Mouse (Mus musculus) limb, embryonic 13.5 days (tissue): Measurements from ENCODE around the gene Tmem192. TPM values are rescaled to one million over a fixed set of nuclear protein-coding genes. Genes with fewer than 3 reads are reported as not detected.

Experiments used
- ATAC-seq: fragments of 200-750 bp; cut with Nextera tagmentation; 2 replicates; pipeline ENCODE4 v1.8.0; 2017; ENCODE audit warnings: low read depth, moderate number of reproducible peaks, moderate TSS enrichment; ENCODE audit not compliant: low FRiP score
- H3K27ac ChIP-seq: fragments of 300-500 bp; sonication (generic); 2 replicates; pipeline ENCODE4 v1.5.1; 2015; ENCODE audit warnings: inconsistent platforms, mild to moderate bottlenecking, moderate library complexity
- H3K27me3 ChIP-seq: fragments of 300-500 bp; sonication (generic); 2 replicates; pipeline ENCODE4 v1.6.1; 2015; ENCODE audit warnings: mild to moderate bottlenecking, inconsistent platforms
- H3K36me3 ChIP-seq: fragments of 300-500 bp; sonication (generic); 2 replicates; pipeline ENCODE4 v1.6.1; 2015; ENCODE audit warnings: inconsistent platforms, mild to moderate bottlenecking, moderate library complexity
- H3K4me1 ChIP-seq: fragments of 300-500 bp; sonication (generic); 2 replicates; pipeline ENCODE4 v1.6.1; 2015; ENCODE audit warnings: inconsistent platforms
- H3K4me2 ChIP-seq: fragments of 300-500 bp; sonication (generic); replicated peaks from 2 replicates; pipeline ENCODE4 v1.6.1; 2015; ENCODE audit warnings: inconsistent platforms, mild to moderate bottlenecking, moderate library complexity
- H3K4me3 ChIP-seq: fragments of 300-500 bp; sonication (generic); 2 replicates; pipeline ENCODE4 v1.5.1; 2015; ENCODE audit warnings: moderate library complexity, mild to moderate bottlenecking, inconsistent platforms
- H3K9ac ChIP-seq: fragments of 300-500 bp; sonication (generic); 2 replicates; pipeline ENCODE4 v1.6.1; 2015; ENCODE audit warnings: mild to moderate bottlenecking, inconsistent platforms
- H3K9me3 ChIP-seq: fragments of 300-500 bp; sonication (generic); 2 replicates; pipeline ENCODE4 v1.6.1; 2016; ENCODE audit warnings: inconsistent platforms
- WGBS: fragments of 180-500 bp; shearing (Covaris S2); methylation state at CpG from one replicate; pipeline ENCODE4 v1.1.7; 2015; 5-methylcytosine and 5-hydroxymethylcytosine counted together
- polyA plus RNA-seq: library from polyadenylated mRNA; unstranded; fragments of >200 nt; fragmentation: Nextera tagmentation; extraction: Ambion mirVana; gene quantifications from 2 replicates; pipeline ENCODE4 v1.2.1, GENCODE M21; 2015

Gene Tmem192
- polyA plus RNA-seq, 1 experiment from 2014 or later: 22.2 TPM

- H3K4me1 ChIP-seq: peaks cover 6% of the 10 kb centered on the region; the same call in 1 of the 2 replicates
- WGBS: 70% methylated on average over 3 of the region's 3 CpGs
- H3K9ac ChIP-seq: no peak overlapping the region
- no peak overlapping the region for H3K27ac ChIP-seq
- ATAC-seq: no peak
- H3K36me3 ChIP-seq: no peaks in the 10 kb centered on the region
- no peaks in the 10 kb centered on the region for H3K9me3 ChIP-seq
- no peaks in the 10 kb centered on the region for H3K27me3 ChIP-seq
- no peak overlapping the region for H3K4me3 ChIP-seq
- H3K4me2 ChIP-seq: no peak overlapping the region
These were observed 12.0 kb upstream of the Tmem192 start for GRCm38 (mm10) chr8:64934997-64935396.

DNA sequence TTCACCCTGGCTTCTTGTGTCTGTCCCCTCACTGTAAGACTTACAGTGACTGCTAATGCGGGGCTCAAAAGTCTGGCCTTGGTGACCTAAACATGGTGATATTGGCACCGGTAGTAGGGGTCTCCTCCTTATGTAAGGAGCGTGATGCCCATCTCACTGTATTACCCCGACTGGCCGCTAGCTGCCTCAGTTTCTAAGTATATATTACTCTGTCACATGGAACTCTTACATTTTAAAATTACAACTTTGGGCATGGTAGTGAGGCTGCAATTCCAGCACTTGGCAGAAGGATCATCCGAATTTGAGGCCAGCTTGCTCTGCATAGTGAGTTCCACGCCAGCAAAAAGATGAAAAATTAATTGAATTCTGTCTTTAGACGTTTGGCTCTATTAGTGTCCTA, 6.0 kb upstream of the Tmem192 start:
- no peak for ATAC-seq
- H3K9ac ChIP-seq: no peak overlapping the region
- no peaks in the 10 kb centered on the region for H3K4me1 ChIP-seq
- peaks cover 25% of the 10 kb centered on the region for H3K27me3 ChIP-seq
- H3K27ac ChIP-seq: no peak overlapping the region
- H3K4me2 ChIP-seq: no peak overlapping the region
- H3K9me3 ChIP-seq: no peaks in the 10 kb centered on the region
- 78% methylated on average over 8 of the region's 8 CpGs for WGBS
- H3K4me3 ChIP-seq: no peak overlapping the region
- no peaks in the 10 kb centered on the region for H3K36me3 ChIP-seq

DNA sequence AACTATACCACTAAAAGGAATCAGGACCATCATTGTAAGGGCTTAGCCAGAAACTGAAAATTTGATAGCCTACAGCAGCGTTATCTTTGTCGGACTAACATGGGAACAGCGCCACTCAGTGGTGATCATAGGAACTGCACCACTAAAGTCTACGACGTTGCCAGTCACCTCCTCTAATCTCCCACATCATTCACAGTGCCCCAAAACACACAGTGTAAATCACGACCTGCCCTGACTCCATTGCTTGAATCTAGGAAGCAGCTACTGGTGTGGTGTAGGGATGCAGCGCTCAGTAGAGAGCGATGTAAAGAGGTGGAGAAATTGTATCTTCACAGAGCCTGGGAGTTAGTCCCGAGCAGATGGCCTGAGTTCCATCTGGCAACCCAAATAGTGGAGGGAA, 5.5 kb upstream of the Tmem192 start:
- H3K4me2 ChIP-seq: no peak overlapping the region
- H3K9ac ChIP-seq: no peak overlapping the region
- ATAC-seq: peak; percentile 28; the same call in 1 of the 2 replicates

GRCm38 (mm10) chr8:64942946-64943345, 4.0 kb upstream of the Tmem192 start:
- no peak overlapping the region for H3K4me2 ChIP-seq
- no peaks in the 10 kb centered on the region for H3K36me3 ChIP-seq
- no peak overlapping the region for H3K4me3 ChIP-seq
- no peak overlapping the region for H3K27ac ChIP-seq
- no peaks in the 10 kb centered on the region for H3K9me3 ChIP-seq
- H3K27me3 ChIP-seq: peaks cover 25% of the 10 kb centered on the region
- ATAC-seq: no peak
- 22% methylated on average over 5 of the region's 5 CpGs for WGBS
- H3K4me1 ChIP-seq: 0 out of 2 replicates have a peak, but pooled peaks cover 2% of the 10 kb centered on the region
- no peak overlapping the region for H3K9ac ChIP-seq

More for the DNA sequence above, 5.5 kb upstream of the Tmem192 start:
- Histone ChIP-seq H3K27me3 (peaks cover 25% of the 10 kb centered on the region), H3K4me1 (no peaks in the 10 kb centered on the region), H3K4me3 (no peak overlapping the region), H3K36me3 (no peaks in the 10 kb centered on the region), H3K9me3 (no peaks in the 10 kb centered on the region), H3K27ac (no peak overlapping the region)
- 10% methylated on average over 9 of the region's 9 CpGs for WGBS

- ATAC-seq: no peak
- 21% methylated on average over 5 of the region's 5 CpGs for WGBS
- Histone ChIP-seq H3K9ac (no peak overlapping the region), H3K4me2 (no peak overlapping the region), H3K27me3 (peaks cover 25% of the 10 kb centered on the region), H3K9me3 (no peaks in the 10 kb centered on the region), H3K4me1 (0 out of 2 replicates have a peak, but pooled peaks cover 2% of the 10 kb centered on the region), H3K4me3 (no peak overlapping the region), H3K27ac (no peak overlapping the region), H3K36me3 (no peaks in the 10 kb centered on the region)
These were observed 2.2 kb upstream of the Tmem192 start for GRCm38 (mm10) chr8:64944831-64945230.

GRCm38 (mm10) chr8:64945606-64946005, 1.4 kb upstream of the Tmem192 start:
- 76% methylated on average over 7 of the region's 7 CpGs for WGBS
- Histone ChIP-seq H3K4me2 (no peak overlapping the region), H3K4me1 (0 out of 2 replicates have a peak, but pooled peaks cover 2% of the 10 kb centered on the region), H3K4me3 (no peak overlapping the region), H3K27me3 (peaks cover 25% of the 10 kb centered on the region), H3K9me3 (0 out of 2 replicates have a peak, but pooled peaks cover 4% of the 10 kb centered on the region), H3K27ac (no peak overlapping the region), H3K9ac (no peak overlapping the region), H3K36me3 (no peaks in the 10 kb centered on the region)
- no peak for ATAC-seq

DNA sequence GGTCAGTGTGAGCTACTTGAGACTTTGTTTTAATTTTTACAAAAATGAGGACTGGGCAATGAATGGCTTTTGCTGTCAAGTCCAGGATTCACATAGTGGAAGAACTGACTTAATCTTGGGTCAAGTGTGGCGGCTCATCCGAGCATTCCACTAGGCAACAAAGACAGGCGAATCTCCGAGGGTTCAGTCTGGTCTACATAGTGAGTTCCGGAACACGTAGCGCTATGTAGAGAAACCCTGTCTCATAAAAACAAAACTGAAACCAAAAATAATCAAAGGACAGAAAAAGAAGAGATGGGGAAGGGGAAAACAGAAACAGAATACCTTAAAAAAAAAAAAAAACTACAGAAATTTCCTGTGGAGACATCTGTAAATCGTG, 555 bp upstream of the Tmem192 start:
- no peak overlapping the region for H3K27ac ChIP-seq
- 0 out of 2 replicates have a peak, but pooled peaks cover 4% of the 10 kb centered on the region for H3K9me3 ChIP-seq
- WGBS: 62% methylated on average over 8 of the region's 8 CpGs
- H3K4me2 ChIP-seq: peak overlapping the region; percentile 74; the same call in 1 of the 2 replicates
- peaks cover 25% of the 10 kb centered on the region for H3K27me3 ChIP-seq
- H3K36me3 ChIP-seq: no peaks in the 10 kb centered on the region
- 0 out of 2 replicates have a peak, but pooled peaks cover 2% of the 10 kb centered on the region for H3K4me1 ChIP-seq
- H3K4me3 ChIP-seq: peak overlapping the region; percentile 78
- no peak overlapping the region for H3K9ac ChIP-seq
- no peak for ATAC-seq

DNA sequence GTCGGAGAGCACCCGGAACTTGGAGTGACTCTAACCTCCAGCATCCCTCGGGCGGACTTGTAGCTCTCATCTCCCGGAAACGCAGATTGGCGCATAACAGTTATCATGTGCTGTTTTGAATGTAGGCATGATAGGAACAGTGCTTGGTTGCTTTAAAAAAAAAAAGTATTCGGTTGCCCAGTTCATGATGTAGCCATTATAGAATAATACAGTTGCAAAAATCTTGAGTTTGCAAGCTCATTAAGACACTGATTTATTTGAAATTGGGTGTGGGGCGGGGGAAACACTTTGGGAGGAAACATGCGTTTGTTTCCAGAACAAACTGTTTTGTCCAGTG, 681 bp downstream of the Tmem192 start:
- Histone ChIP-seq H3K36me3 (no peaks in the 10 kb centered on the region), H3K9me3 (0 out of 2 replicates have a peak, but pooled peaks cover 4% of the 10 kb centered on the region), H3K9ac (peak overlapping the region; percentile 70), H3K4me1 (0 out of 2 replicates have a peak, but pooled peaks cover 2% of the 10 kb centered on the region), H3K4me2 (peak overlapping the region; percentile 74), H3K27me3 (peaks cover 15% of the 10 kb centered on the region), H3K4me3 (peak overlapping the region; percentile 78), H3K27ac (no peak overlapping the region)
- no peak for ATAC-seq
- WGBS: 11% methylated on average over 10 of the region's 10 CpGs

- no peak for ATAC-seq
- Histone ChIP-seq H3K27ac (no peak overlapping the region), H3K4me3 (no peak overlapping the region), H3K4me1 (0 out of 2 replicates have a peak, but pooled peaks cover 2% of the 10 kb centered on the region), H3K27me3 (peaks cover 8% of the 10 kb centered on the region; the same call in 1 of the 2 replicates), H3K36me3 (no peaks in the 10 kb centered on the region), H3K9ac (no peak overlapping the region), H3K9me3 (0 out of 2 replicates have a peak, but pooled peaks cover 4% of the 10 kb centered on the region), H3K4me2 (no peak overlapping the region)
- 91% methylated on average over 1 of the region's 1 CpGs for WGBS
These were observed 1.4 kb downstream of the Tmem192 start for GRCm38 (mm10) chr8:64948371-64948770.

DNA sequence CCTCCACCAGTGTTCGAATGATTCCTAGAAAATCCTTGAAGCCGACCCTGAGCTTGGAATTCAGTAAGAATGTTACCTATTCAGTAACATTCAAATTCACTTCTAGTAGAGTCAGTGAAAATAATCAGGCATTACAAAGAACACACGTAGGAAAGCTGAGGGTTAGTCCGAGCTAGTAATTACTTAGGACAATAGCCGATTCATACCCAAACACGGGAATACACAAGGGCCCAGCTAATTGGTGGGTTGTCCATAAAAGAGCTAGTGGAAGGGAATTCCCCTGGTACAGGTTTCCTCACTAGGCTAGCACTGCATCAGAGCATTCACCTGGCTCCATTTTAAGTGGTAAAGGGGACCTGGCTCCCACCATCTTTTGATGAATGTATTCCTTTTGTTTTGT, 5.1 kb downstream of the Tmem192 start:
- no peak for ATAC-seq
- Histone ChIP-seq H3K36me3 (peaks cover 3% of the 10 kb centered on the region; the same call in 1 of the 2 replicates), H3K4me3 (no peak overlapping the region), H3K4me1 (0 out of 2 replicates have a peak, but pooled peaks cover 2% of the 10 kb centered on the region), H3K27ac (no peak overlapping the region), H3K9ac (no peak overlapping the region), H3K4me2 (no peak overlapping the region), H3K9me3 (0 out of 2 replicates have a peak, but pooled peaks cover 4% of the 10 kb centered on the region), H3K27me3 (no peaks in the 10 kb centered on the region)
- 76% methylated on average over 6 of the region's 6 CpGs for WGBS

- no peaks in the 10 kb centered on the region for H3K27me3 ChIP-seq
- H3K9me3 ChIP-seq: no peaks in the 10 kb centered on the region
- no peaks in the 10 kb centered on the region for H3K4me1 ChIP-seq
- no peak for ATAC-seq
- H3K4me2 ChIP-seq: no peak overlapping the region
- WGBS: 85% methylated on average over 9 of the region's 9 CpGs
- no peak overlapping the region for H3K9ac ChIP-seq
- peaks cover 23% of the 10 kb centered on the region for H3K36me3 ChIP-seq
- H3K4me3 ChIP-seq: no peak overlapping the region
- no peak overlapping the region for H3K27ac ChIP-seq
These were observed 12.0 kb downstream of the Tmem192 start for GRCm38 (mm10) chr8:64959025-64959424.

- no peak for ATAC-seq
- no peaks in the 10 kb centered on the region for H3K27me3 ChIP-seq
- no peak overlapping the region for H3K4me2 ChIP-seq
- H3K27ac ChIP-seq: no peak overlapping the region
- peaks cover 32% of the 10 kb centered on the region for H3K36me3 ChIP-seq
- H3K4me3 ChIP-seq: no peak overlapping the region
- no peaks in the 10 kb centered on the region for H3K4me1 ChIP-seq
- H3K9ac ChIP-seq: no peak overlapping the region
- no peaks in the 10 kb centered on the region for H3K9me3 ChIP-seq
These were observed 15.9 kb downstream of the Tmem192 start for GRCm38 (mm10) chr8:64962836-64963235.
